Mouse (Mus musculus) lung, adult 2 months (tissue): ENCODE results near the gene 2810004N23Rik.

Experiments used
- CTCF ChIP-seq: fragments of 200-500 bp; IDR thresholded peaks from 2 replicates; pipeline ENCODE4 v1.5.1; 2011; ENCODE audit warnings: mild to moderate bottlenecking, low read length, control low read depth; ENCODE audit not compliant: insufficient read depth
- POLR2A ChIP-seq: fragments of 200-500 bp; IDR thresholded peaks from 2 replicates; pipeline ENCODE4 v1.6.1; 2011; ENCODE audit warnings: low read depth, mild to moderate bottlenecking, control low read depth, low read length, borderline replicate concordance; ENCODE audit errors: extremely low read depth

DNA sequence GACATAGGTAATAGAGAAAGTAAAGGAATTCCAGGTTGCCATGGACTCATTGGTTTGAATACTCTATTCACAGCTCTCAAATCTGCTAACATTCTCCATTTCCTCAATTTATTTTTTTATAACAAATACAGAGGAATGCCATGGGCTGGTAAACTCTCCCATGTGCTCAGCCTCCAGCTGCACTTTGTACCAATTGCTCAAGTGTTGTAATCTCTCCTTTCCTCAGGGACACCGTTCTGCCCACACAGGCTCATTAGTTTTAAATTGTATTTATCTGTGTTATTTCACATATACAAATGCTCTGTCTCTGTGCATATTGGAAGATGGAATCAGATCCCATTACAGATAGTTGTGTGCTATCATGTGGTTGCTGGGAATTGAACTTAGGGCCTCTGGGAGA, 9.4 kb downstream of the 2810004N23Rik start:
- no peak for TF ChIP-seq CTCF
- no peak for TF ChIP-seq POLR2A
